Mouse (Mus musculus) ES-E14 (cell line): ENCODE measurements around the gene Hnf1a. TPM values are rescaled to one million over a fixed set of nuclear protein-coding genes. Genes with fewer than 3 reads are reported as not detected.
A peak's percentile ranks its signal among the peaks of the same experiment; 100 is the strongest.

Source experiments
- DNase-seq: peaks from one replicate; pipeline ENCODE4 v3.0.0-alpha.2; 2013; ENCODE audit warnings: low read depth, low spot score
- H3K27ac ChIP-seq: 2 replicates; pipeline ENCODE4 v1.5.1; 2012; ENCODE audit warnings: low read depth, mild to moderate bottlenecking, low read length, moderate library complexity, mixed read lengths; ENCODE audit not compliant: poor library complexity, insufficient read depth, severe bottlenecking
- H3K36me3 ChIP-seq: 2 replicates; pipeline ENCODE4 v1.6.1; 2012; ENCODE audit warnings: mild to moderate bottlenecking, low read length, moderate library complexity, mixed read lengths; ENCODE audit not compliant: control insufficient read depth, poor library complexity, insufficient read depth, severe bottlenecking
- H3K4me1 ChIP-seq, 2 experiments: fragments of 150-350 bp in 1 of 2; sonication (generic) in 1 of 2; 2 replicates each; pipeline ENCODE4 v1.6.1; 2012; ENCODE audit warnings: low read length in 2 of 2, mild to moderate bottlenecking in 1 of 2, mixed read lengths in 1 of 2; ENCODE audit not compliant: control insufficient read depth in 2 of 2, insufficient read depth in 2 of 2, poor library complexity in 1 of 2
- H3K4me3 ChIP-seq, 2 experiments: fragments of 150-350 bp in 1 of 2; sonication (generic) in 1 of 2; 2 replicates each; pipeline ENCODE4 v1.5.1; 2012; ENCODE audit warnings: low read length in 2 of 2, low read depth in 1 of 2, mild to moderate bottlenecking in 1 of 2, mixed read lengths in 1 of 2; ENCODE audit not compliant: insufficient read depth in 1 of 2, poor library complexity in 1 of 2, severe bottlenecking in 1 of 2
- H3K9ac ChIP-seq: 2 replicates; pipeline ENCODE4 v1.6.1; 2012; ENCODE audit warnings: low read depth, mild to moderate bottlenecking, low read length, mixed read lengths; ENCODE audit not compliant: poor library complexity, insufficient read depth, severe bottlenecking
- H3K9me3 ChIP-seq: fragments of 150-350 bp; sonication (generic); 2 replicates; pipeline ENCODE4 v1.6.1; 2012; ENCODE audit warnings: low read depth, mild to moderate bottlenecking, low read length; ENCODE audit not compliant: control insufficient read depth, insufficient read depth
- CHD2 ChIP-seq: IDR thresholded peaks from 2 replicates; pipeline ENCODE4 v1.6.1; 2014; ENCODE audit warnings: mild to moderate bottlenecking, low read depth, low read length, inconsistent platforms
- HCFC1 ChIP-seq: IDR thresholded peaks from 2 replicates; pipeline ENCODE4 v1.6.1; 2012; ENCODE audit warnings: low read length, inconsistent platforms, borderline replicate concordance; ENCODE audit not compliant: insufficient read depth
- MAFK ChIP-seq: IDR thresholded peaks from 2 replicates; pipeline ENCODE4 v1.6.1; 2014; ENCODE audit warnings: mild to moderate bottlenecking, low read depth, low read length, inconsistent platforms; ENCODE audit not compliant: insufficient read depth
- ZC3H11A ChIP-seq: IDR thresholded peaks from 2 replicates; pipeline ENCODE4 v1.6.1; 2012; ENCODE audit warnings: low read depth, mild to moderate bottlenecking, inconsistent platforms, low read length, borderline replicate concordance
- ZNF384 ChIP-seq: IDR thresholded peaks from 2 replicates; pipeline ENCODE4 v1.6.1; 2012; ENCODE audit warnings: low read depth, low read length, inconsistent platforms
- in situ Hi-C, 2 experiments: fragments of 600-800 bp; cut with MboI; formaldehyde crosslinking; loops; one replicate each; pipeline ENCODE4 v1.15.1; 2025; ENCODE audit warnings: low sequenced_read_pairs in 2 of 2, inconsistent platforms in 1 of 2; ENCODE audit not compliant: unreplicated experiment in 2 of 2
- total RNA-seq: library from RNA; depleted of rRNA; stranded (reverse); fragments of 300-350 nt; gene quantifications from 2 replicates; pipeline ENCODE4 v1.2.3, GENCODE M21; 2012

Gene Hnf1a
- total RNA-seq, 1 experiment = 2.0 TPM

DNA sequence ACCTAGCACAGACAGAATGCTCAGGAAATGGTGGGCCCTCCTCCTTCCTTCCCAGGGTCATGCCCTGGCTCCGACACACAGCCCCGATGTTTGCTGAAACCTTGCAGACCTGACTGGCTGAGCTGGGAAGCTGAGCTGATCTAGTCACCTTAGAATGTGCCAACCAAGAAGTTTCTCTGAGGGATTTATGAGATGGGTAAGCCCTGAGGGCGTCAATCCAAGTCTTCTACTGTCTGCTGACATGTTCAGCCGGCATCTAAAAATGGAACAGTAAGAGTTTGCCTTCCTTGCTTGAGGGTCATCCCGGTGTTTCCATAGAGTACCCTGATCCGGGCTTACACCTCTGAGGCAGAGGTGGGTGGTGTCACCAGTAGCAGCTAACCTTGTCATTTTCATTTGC lies 31.9 kb upstream of the Hnf1a start:
- no peak for DNase-seq
- no peak for TF ChIP-seq CHD2
- no peak for TF ChIP-seq MAFK
- no peak for TF ChIP-seq ZC3H11A
- no peak for TF ChIP-seq ZNF384
- no peak for TF ChIP-seq HCFC1
- no peaks in the 10 kb centered on the region for H3K9me3 ChIP-seq
- H3K36me3 ChIP-seq = no peaks in the 10 kb centered on the region
- H3K4me3 ChIP-seq = no peak overlapping the region
- no peak overlapping the region for H3K27ac ChIP-seq
- in situ Hi-C loops = no loop called here
- peaks cover 3 to 10% of the 10 kb centered on the region in 2 experiments; a peak in 2 of 4 replicates for H3K4me1 ChIP-seq
- no peak overlapping the region for H3K9ac ChIP-seq

DNA sequence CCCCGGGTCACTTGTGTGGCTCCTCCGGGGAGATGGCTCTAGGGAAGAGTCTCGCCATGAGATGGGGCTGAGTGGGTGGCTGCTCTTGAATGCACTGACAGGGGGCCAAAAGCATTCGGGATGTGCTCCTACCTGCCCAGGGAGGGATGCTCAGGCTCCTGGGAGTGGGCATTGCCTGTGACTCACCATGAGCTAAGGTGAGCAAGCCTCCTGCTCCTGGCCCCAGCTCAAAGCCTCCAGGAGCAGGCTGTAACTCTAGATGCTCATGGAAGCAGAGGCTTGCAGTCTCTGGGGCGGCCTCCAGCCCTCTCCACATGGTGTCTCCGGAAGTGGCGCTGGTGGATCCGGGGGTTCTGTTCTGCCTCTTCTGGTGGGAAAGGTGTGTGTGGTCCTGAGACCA lies 30.6 kb upstream of the Hnf1a start:
- in situ Hi-C loops = no loop called here
- no peak for DNase-seq
- Histone ChIP-seq H3K36me3 (no peaks in the 10 kb centered on the region), H3K27ac (no peak overlapping the region), H3K4me3 (no peak overlapping the region), H3K9me3 (no peaks in the 10 kb centered on the region), H3K4me1 (peaks cover 3 to 9% of the 10 kb centered on the region in 2 experiments; a peak in 1 of 4 replicates), H3K9ac (no peak overlapping the region)
- TF ChIP-seq ZC3H11A (no peak), MAFK (no peak), HCFC1 (no peak), CHD2 (no peak), ZNF384 (no peak)

- Histone ChIP-seq H3K4me1 (peaks cover 3 to 9% of the 10 kb centered on the region in 2 experiments; a peak in 1 of 4 replicates), H3K4me3 (no peak overlapping the region), H3K9me3 (no peaks in the 10 kb centered on the region), H3K36me3 (no peaks in the 10 kb centered on the region), H3K27ac (no peak overlapping the region), H3K9ac (no peak overlapping the region)
- TF ChIP-seq MAFK (no peak), CHD2 (no peak), ZC3H11A (no peak), HCFC1 (no peak), ZNF384 (no peak)
- no peak for DNase-seq
- in situ Hi-C loops = no loop called here
These were observed 29.6 kb upstream of the Hnf1a start for GRCm38 (mm10) chr5:115000503-115000902.

- peaks cover 3 to 9% of the 10 kb centered on the region in 2 experiments; a peak in 1 of 4 replicates for H3K4me1 ChIP-seq
- no peak overlapping the region for H3K9ac ChIP-seq
- in situ Hi-C loops = no loop called here
- no peak overlapping the region for H3K4me3 ChIP-seq
- H3K27ac ChIP-seq = no peak overlapping the region
- no peaks in the 10 kb centered on the region for H3K9me3 ChIP-seq
- TF ChIP-seq CHD2 = no peak
- no peak for TF ChIP-seq MAFK
- TF ChIP-seq HCFC1 = no peak
- no peak for TF ChIP-seq ZC3H11A
- no peak for DNase-seq
- H3K36me3 ChIP-seq = no peaks in the 10 kb centered on the region
These were observed 26.4 kb upstream of the Hnf1a start for GRCm38 (mm10) chr5:114997327-114997726.

DNA sequence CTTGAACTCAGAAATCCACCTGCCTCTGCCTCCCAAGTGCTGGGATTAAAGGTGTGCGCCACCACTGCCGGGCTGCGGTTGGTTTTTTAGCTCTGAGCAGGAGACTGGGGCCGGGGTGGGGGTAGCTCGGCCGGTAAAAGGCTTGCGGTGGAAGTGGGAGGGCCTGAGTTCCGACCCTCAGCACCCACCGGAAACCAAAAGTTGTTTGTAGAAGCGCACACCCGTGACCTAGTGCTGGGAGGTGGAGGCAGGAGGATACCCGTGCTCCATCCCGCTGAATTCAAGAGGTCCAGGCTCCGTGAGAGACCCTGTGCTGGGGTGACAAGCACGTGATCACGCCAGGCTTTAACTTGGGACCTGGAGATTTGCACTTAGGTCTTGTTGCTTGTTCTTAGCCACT lies 25.6 kb upstream of the Hnf1a start:
- Histone ChIP-seq H3K27ac (no peak overlapping the region), H3K36me3 (no peaks in the 10 kb centered on the region), H3K9me3 (no peaks in the 10 kb centered on the region), H3K9ac (peak overlapping the region; percentile 14; the same call in 1 of the 2 replicates), H3K4me1 (peaks cover 3 to 6% of the 10 kb centered on the region in 2 experiments; a peak in 1 of 4 replicates), H3K4me3 (peak overlapping the region; percentile 23 to 28; a peak in 1 of 4 replicates)
- TF ChIP-seq HCFC1 (no peak), ZC3H11A (no peak), ZNF384 (no peak)
- no peak for DNase-seq
- in situ Hi-C loops = no loop called here
